Mouse (Mus musculus) urinary bladder, postnatal 14 days (tissue): ENCODE data around the gene Cnot1.

Source experiments
- DNase-seq: peaks from one replicate; pipeline ENCODE4 v3.0.0; 2021; ENCODE audit warnings: low spot score

Cnot1 gene

GRCm38 (mm10) chr8:95688073-95688672 lies 119.1 kb downstream of the Cnot1 start:
- no peak for DNase-seq

- no peak for DNase-seq
Measured at GRCm38 (mm10) chr8:95678024-95678611, 129.1 kb downstream of the Cnot1 start.

DNA sequence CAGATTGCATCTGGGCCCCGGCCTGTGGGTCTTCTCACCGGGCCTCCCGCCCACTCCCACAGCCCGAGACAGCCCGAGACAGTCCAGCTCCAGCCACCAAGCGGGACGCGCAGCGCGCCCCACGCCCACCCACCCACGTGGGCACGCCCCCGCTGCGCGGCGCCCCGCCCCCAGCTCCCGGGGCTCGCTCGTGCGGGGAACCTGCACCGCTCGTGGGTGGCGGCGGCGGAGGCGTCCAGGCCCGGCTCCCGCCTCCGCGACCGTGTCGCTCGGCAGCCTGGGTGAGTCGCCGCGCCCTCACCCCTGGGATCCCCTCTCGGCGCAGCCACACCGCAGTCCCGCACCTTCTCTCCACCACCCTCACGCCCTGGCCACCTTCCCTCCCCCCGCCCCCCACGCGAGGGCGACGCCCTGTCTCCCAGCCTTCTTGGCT lies 129.7 kb downstream of the Cnot1 start:
- DNase-seq: no peak

DNA sequence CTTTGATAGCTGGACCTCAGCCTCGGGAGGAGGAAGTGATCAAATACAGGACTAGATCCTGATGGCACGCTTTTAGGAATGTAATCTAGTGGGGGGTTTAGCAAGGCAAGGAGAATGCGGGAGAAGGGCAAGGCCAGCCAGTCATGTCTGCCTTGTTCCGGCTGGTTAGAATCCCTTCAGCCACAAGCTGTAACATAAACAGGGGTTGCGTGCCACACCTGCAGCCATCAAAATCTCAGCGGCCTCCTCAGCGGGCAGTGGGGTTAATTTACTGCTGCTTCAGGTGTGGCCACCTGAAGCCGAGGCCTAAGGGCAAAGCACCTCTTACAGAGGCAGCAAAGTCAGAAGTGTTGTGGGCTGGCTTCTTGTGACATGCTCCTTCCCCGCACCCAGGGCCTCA lies 130.6 kb downstream of the Cnot1 start, which contains the start of gene Ndrg4:
Ndrg4 (plus strand) TSS at position 350 of the 400 bp plus-strand sequence.
- no peak for DNase-seq

GRCm38 (mm10) chr8:95672811-95673210 lies 134.5 kb downstream of the Cnot1 start:
- DNase-seq: no peak

- no peak for DNase-seq
Measured at GRCm38 (mm10) chr8:95671861-95672260, 135.4 kb downstream of the Cnot1 start.

DNA sequence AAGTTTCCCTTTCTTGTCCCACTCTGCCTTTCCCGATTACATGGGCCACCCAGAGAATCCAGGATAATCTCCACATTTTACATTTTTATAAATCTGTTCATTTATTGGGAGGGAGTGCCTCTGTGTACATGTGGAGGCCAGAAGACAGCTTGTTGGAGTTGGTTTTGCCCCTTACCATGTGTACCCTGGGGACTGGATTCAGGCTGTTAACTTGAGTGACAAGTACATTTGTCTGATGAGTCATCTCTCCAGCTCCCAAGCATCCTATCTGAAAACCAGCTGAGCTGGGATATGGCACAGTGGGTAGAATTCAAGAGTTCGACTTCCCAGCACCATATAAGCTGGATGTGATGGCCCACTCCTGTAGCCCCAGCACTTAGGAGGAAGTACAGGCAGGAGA lies 137.3 kb downstream of the Cnot1 start:
- DNase-seq: no peak
